Mouse (Mus musculus) heart, embryonic 14.5 days (tissue): ENCODE results near the gene Baiap3. TPM values are rescaled to one million over a fixed set of nuclear protein-coding genes. Genes with fewer than 3 reads are reported as not detected.
"Not testable (repeated sequence)": the region's sequence is repeated elsewhere in the genome, so short reads cannot be mapped to it uniquely, and the experiment has no call there.

Source experiments
- ATAC-seq: fragments of 200-750 bp; cut with Nextera tagmentation; 2 replicates; pipeline ENCODE4 v1.8.0; 2017; ENCODE audit warnings: low read depth, moderate TSS enrichment; ENCODE audit not compliant: insufficient number of reproducible peaks, insufficient read depth, low FRiP score
- H3K27ac ChIP-seq, 2 experiments: fragments of 200-500 bp in 1 of 2; fragments of 300-500 bp in 1 of 2; sonication (generic) in 1 of 2; replicated peaks in 1 of 2; 2 replicates each; pipeline ENCODE4 v1.5.1; 2012 to 2014; ENCODE audit warnings: low read depth in 2 of 2, low read length in 2 of 2, control low read depth in 1 of 2, mild to moderate bottlenecking in 1 of 2, mixed read lengths in 1 of 2; ENCODE audit not compliant: control insufficient read depth in 1 of 2, insufficient read depth in 1 of 2
- H3K27me3 ChIP-seq: fragments of 300-500 bp; sonication (generic); 2 replicates; pipeline ENCODE4 v1.6.1; 2014; ENCODE audit warnings: mild to moderate bottlenecking, low read length, control low read depth; ENCODE audit not compliant: control insufficient read depth, insufficient read depth
- H3K36me3 ChIP-seq: fragments of 300-500 bp; sonication (generic); 2 replicates; pipeline ENCODE4 v1.6.1; 2014; ENCODE audit warnings: mild to moderate bottlenecking, control low read depth, low read length, mixed read lengths; ENCODE audit not compliant: control insufficient read depth, insufficient read depth
- H3K4me1 ChIP-seq, 2 experiments: fragments of 200-500 bp in 1 of 2; fragments of 300-500 bp in 1 of 2; sonication (generic) in 1 of 2; 2 replicates each; pipeline ENCODE4 v1.6.1; 2012 to 2014; ENCODE audit warnings: low read length in 2 of 2, control low read depth in 1 of 2, mixed read lengths in 1 of 2; ENCODE audit not compliant: control insufficient read depth in 2 of 2, insufficient read depth in 2 of 2
- H3K4me2 ChIP-seq: fragments of 300-500 bp; sonication (generic); 2 replicates; pipeline ENCODE4 v1.6.1; 2014; ENCODE audit warnings: mild to moderate bottlenecking, low read length
- H3K4me3 ChIP-seq, 2 experiments: fragments of 200-500 bp in 1 of 2; fragments of 300-500 bp in 1 of 2; sonication (generic) in 1 of 2; 2 replicates each; pipeline ENCODE4 v1.5.1; 2012 to 2014; ENCODE audit warnings: low read length in 2 of 2, mild to moderate bottlenecking in 2 of 2, control low read depth in 1 of 2, low read depth in 1 of 2, moderate library complexity in 1 of 2; ENCODE audit not compliant: control insufficient read depth in 1 of 2, insufficient read depth in 1 of 2
- H3K9ac ChIP-seq: fragments of 300-500 bp; sonication (generic); 2 replicates; pipeline ENCODE4 v1.6.1; 2014; ENCODE audit warnings: mild to moderate bottlenecking, low read length
- H3K9me3 ChIP-seq: fragments of 300-500 bp; sonication (generic); 2 replicates; pipeline ENCODE4 v1.6.1; 2016; ENCODE audit warnings: low read length, control low read depth; ENCODE audit not compliant: control insufficient read depth
- WGBS: fragments of 180-500 bp; shearing (Covaris S2); extraction: QIAGEN DNeasy Blood & Tissue Kit; methylation state at CpG from one replicate; pipeline ENCODE4 v1.1.7; 2014; 5-methylcytosine and 5-hydroxymethylcytosine counted together
- polyA plus RNA-seq: library from polyadenylated mRNA; unstranded; fragments of >200 nt; fragmentation: Nextera tagmentation; extraction: Ambion mirVana; gene quantifications from 2 replicates; pipeline ENCODE4 v1.2.1, GENCODE M21; 2014

The Baiap3 gene
- polyA plus RNA-seq, 1 experiment from 2014 or later = 0.76 TPM

GRCm38 (mm10) chr17:25225659-25226058 lies 30.5 kb downstream of the Baiap3 start:
- Histone ChIP-seq H3K4me3 (no peak overlapping the region), H3K27me3 (no peaks in the 10 kb centered on the region), H3K9me3 (no peaks in the 10 kb centered on the region), H3K27ac (no peak overlapping the region), H3K4me2 (no peak overlapping the region), H3K4me1 (peaks cover 2 to 13% of the 10 kb centered on the region in 2 experiments; a peak in 3 of 4 replicates), H3K9ac (no peak overlapping the region), H3K36me3 (peaks cover 29% of the 10 kb centered on the region)
- ATAC-seq = no peak
- 88% methylated on average over 4 of the region's 4 CpGs for WGBS

- H3K4me2 ChIP-seq = no peak overlapping the region; the same call in 1 of the 2 replicates
- no peak overlapping the region for H3K27ac ChIP-seq
- 90% methylated on average over 7 of the region's 7 CpGs for WGBS
- no peaks in the 10 kb centered on the region for H3K9me3 ChIP-seq
- H3K9ac ChIP-seq = no peak overlapping the region
- no peak overlapping the region for H3K4me3 ChIP-seq
- H3K36me3 ChIP-seq = peaks cover 24% of the 10 kb centered on the region
- no peaks in the 10 kb centered on the region for H3K27me3 ChIP-seq
- ATAC-seq = no peak
- peaks cover 2 to 13% of the 10 kb centered on the region in 2 experiments; a peak in 3 of 4 replicates for H3K4me1 ChIP-seq
Observed at GRCm38 (mm10) chr17:25224586-25225222, 31.5 kb downstream of the Baiap3 start.

DNA sequence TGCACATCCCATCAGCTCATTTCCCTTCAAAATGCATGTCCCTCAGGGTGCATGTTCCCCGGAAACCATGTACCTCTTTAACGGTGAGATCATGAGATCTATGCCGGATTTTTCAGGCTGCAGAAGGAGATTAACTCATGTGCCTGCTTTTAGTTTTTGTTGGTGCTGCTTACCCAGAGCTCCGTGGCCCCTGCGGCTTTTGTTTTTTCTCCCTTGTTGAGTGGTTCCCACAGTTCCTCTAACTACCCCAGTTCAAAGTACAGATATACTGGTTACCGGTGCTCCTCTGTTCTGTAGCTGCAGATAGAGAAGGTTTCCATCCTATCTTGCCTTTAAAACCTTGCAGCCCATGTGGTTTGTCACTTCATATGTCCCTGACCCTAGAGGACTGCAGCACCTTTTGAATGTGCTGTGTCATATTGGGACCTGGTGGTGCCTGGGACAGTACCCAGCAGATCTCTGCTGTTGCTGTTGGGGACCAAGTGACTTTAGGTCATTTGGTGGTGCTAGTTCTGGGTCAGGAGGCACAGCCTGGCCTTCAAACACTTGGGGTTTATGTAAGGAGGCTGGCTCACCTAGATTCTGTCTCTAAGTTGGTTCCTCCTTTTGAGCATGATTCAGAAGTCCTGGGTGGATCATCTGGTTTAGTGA lies 33.1 kb downstream of the Baiap3 start:
- no peaks in the 10 kb centered on the region for H3K27me3 ChIP-seq
- H3K9ac ChIP-seq = 0 out of 2 replicates have a peak overlapping the region, but pooled peaks have one; percentile 11
- H3K9me3 ChIP-seq = no peaks in the 10 kb centered on the region
- H3K36me3 ChIP-seq = peaks cover 23% of the 10 kb centered on the region
- H3K27ac ChIP-seq = no peak overlapping the region
- WGBS = 48% methylated on average over 6 of the region's 6 CpGs
- H3K4me3 ChIP-seq = peak overlapping the region in 1 of 2 experiments; percentile 20; a peak in 1 of 4 replicates
- H3K4me1 ChIP-seq = peaks cover 2 to 13% of the 10 kb centered on the region in 2 experiments; a peak in 3 of 4 replicates
- H3K4me2 ChIP-seq = peak overlapping the region; percentile 84
- ATAC-seq = no peak

DNA sequence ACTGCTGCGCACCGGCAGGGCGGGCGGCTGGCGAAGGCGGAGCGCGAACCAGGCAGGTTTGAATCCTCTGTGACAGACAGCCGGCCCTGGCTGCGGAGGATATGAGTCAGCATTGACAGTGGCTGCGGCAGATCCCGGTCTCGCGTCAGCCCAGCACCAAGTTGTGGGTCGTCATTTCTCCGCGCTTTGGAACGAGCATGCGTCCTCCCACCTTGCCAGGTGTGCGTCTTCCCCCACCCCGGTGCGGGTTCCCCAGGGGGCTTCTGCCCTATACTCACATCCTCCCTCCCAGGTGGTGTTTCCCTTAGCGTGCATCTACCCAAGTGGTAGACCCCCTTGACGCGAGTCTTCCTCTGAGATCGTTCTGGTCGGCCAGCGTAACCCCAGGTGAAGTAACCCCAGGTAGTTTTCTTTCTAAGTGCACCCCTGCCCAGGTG lies 33.6 kb downstream of the Baiap3 start:
- H3K9ac ChIP-seq, H3K9me3 ChIP-seq, H3K27ac ChIP-seq, H3K27me3 ChIP-seq: not testable (repeated sequence)
- peak; percentile 62 for ATAC-seq
- Histone ChIP-seq H3K4me2 (peak overlapping the region; percentile 84), H3K4me1 (peaks cover 2 to 13% of the 10 kb centered on the region in 2 experiments; a peak in 3 of 4 replicates), H3K4me3 (peak overlapping the region; percentile 1 to 45; a peak in 3 of 4 replicates), H3K36me3 (peaks cover 28% of the 10 kb centered on the region)
- WGBS = 13% methylated on average over 13 of the region's 28 CpGs

DNA sequence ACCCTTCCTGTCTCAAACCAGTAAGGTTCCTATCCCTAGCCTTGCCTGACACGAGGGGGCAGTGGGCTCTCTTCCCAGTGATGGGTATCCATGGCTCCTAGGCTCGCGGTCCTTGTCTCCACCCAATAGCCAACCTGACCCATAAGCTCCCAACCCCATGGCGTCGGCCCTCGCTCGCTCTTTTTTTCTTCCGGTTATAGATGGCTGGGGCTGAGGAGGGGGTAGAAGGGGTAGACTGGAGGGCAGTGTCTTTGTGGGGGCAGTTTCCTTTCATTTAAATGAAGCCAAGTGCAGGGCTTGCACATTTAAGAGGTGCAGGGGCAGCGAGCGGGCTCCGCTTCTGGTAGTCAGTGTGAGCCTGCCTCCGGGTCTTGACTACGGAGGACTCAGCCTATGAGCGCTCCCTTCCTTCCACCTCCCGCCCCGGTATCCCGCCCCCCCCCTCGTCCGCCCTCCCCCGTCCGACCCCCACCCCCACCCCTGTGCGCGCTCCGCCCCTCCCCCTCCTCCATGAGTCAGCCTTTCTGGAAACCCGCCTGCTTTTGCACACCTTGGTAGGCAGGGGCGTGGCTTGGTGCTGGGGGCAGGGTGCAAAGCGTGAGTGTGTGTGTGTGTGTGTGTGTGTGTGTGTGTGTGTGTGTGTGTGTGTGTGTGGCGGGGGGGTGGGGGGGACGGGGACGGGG lies 34.2 kb downstream of the Baiap3 start:
- Histone ChIP-seq H3K27me3 (no peaks in the 10 kb centered on the region), H3K36me3 (peaks cover 28% of the 10 kb centered on the region), H3K4me1 (peaks cover 2 to 13% of the 10 kb centered on the region in 2 experiments; a peak in 3 of 4 replicates), H3K9ac (peak overlapping the region; percentile 64), H3K4me3 (peak overlapping the region; percentile 45 to 56), H3K9me3 (no peaks in the 10 kb centered on the region), H3K27ac (no peak overlapping the region), H3K4me2 (peak overlapping the region; percentile 84)
- ATAC-seq = peak; percentile 58; the same call in 1 of the 2 replicates
- WGBS = 2% methylated on average over 17 of the region's 30 CpGs

DNA sequence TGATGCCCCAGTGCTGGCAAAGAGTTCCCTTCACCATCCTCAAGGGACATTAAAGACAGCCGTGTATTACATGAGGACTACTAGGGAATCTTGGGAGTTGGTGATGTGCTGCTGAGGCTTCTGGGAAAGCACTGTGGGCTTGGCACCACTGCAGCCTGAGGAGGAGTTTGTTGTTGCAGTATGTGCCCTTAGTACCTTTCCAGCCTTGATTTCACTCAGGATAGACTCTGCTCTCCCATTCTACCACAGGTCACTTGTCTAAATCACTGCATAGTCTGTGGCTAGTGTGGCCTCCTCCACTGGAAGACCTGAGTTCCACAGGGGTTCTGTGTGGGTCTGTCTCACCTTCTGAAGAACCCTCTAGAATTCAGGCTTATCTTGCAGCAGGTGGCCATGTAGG lies 35.4 kb downstream of the Baiap3 start:
- peaks cover 2 to 13% of the 10 kb centered on the region in 2 experiments; a peak in 3 of 4 replicates for H3K4me1 ChIP-seq
- no peak overlapping the region for H3K9ac ChIP-seq
- no peaks in the 10 kb centered on the region for H3K27me3 ChIP-seq
- WGBS = 70% methylated on average over 1 of the region's 1 CpGs
- no peak overlapping the region for H3K4me2 ChIP-seq
- no peaks in the 10 kb centered on the region for H3K9me3 ChIP-seq
- H3K4me3 ChIP-seq = no peak overlapping the region
- H3K27ac ChIP-seq = no peak overlapping the region
- ATAC-seq = no peak
- peaks cover 35% of the 10 kb centered on the region for H3K36me3 ChIP-seq

DNA sequence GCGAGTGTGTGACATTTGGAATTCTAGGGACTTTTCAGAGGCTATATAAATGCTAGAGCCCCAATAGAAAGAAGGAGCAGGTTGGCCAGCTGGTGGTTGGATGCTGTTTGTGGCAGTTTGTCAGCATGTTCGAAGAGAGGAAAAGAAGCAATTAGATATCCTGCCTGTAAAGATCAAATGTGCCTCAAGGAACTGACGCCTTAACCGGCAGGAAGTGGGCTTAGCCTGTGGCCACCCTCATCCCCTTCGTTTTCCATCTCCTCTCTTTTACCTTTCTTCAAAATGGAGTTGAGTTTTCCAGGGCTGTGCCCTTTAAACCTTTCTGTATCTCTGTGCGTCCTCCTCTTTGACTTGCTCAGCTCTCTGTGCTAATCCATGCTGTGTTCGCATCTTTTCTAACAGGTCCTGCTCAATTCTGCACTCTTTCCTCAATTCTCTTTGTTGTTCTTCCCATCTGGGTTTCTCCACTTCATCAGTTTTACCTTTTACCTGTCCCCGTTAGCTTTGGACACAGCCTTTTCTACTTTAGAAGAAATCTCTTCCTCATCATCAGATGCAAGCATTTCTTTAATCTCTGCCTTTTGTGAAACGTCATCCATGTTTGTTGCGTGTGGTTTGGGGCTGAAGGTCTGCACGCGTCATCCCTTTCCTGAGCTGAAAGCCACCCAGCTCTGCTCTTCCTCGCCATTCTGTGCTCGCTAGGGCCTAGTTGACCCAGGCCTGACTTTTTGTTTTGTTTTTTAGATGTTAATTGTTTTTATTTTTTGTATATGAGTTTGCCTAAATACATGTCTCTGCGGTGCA lies 36.5 kb downstream of the Baiap3 start:
- no peak for ATAC-seq
- peaks cover 42% of the 10 kb centered on the region for H3K36me3 ChIP-seq
- 88% methylated on average over 15 of the region's 15 CpGs for WGBS

More for the DNA sequence above, 36.5 kb downstream of the Baiap3 start:
- peaks cover 2 to 13% of the 10 kb centered on the region in 2 experiments; a peak in 3 of 4 replicates for H3K4me1 ChIP-seq
- no peaks in the 10 kb centered on the region for H3K9me3 ChIP-seq
- H3K27ac ChIP-seq = no peak overlapping the region
- H3K9ac ChIP-seq = no peak overlapping the region
- no peak overlapping the region for H3K4me3 ChIP-seq
- no peak overlapping the region for H3K4me2 ChIP-seq
- no peaks in the 10 kb centered on the region for H3K27me3 ChIP-seq
